In genomic region chr4:133078947-133079346, GRCm38 (mm10) we compare ENCODE assay signal across 10 mouse cellular contexts. TPM values are rescaled to one million over a fixed set of nuclear protein-coding genes. Genes with fewer than 3 reads are reported as not detected.
DNase-seq lines count a peak whose midpoint lies in the region; ATAC-seq and TF ChIP-seq lines count a peak whose summit lies in the region.
"Had no signal": no experiment of that assay in that cellular context is flagged by ENCODE, and none has a peak within 500 bp of the region (broad histone marks: within the 10 kb centered on the region; RNA-seq: fewer than 3 reads in every experiment).

No protein-coding gene starts in this region.

- no peak for TF ChIP-seq CTCF in liver, postnatal 0 days (IDR thresholded peaks at IDR 0.05; ENCODE audit: low read depth)

- H3K4me2 ChIP-seq in liver, embryonic 11.5 days: peak overlapping the region; percentile 1; the same call in 1 of the 2 replicates
- H3K4me2 ChIP-seq in liver, postnatal 0 days (ENCODE audit: low read depth, low read length): no peak overlapping the region
- H3K4me2 ChIP-seq in stomach, embryonic 14.5 days (replicated peaks; ENCODE audit: low read depth, low read length): no peak overlapping the region

- ATAC-seq in liver, embryonic 11.5 days (replicated peaks; ENCODE audit: low FRiP score): no peak
- ATAC-seq in liver, postnatal 0 days: no peak
- ATAC-seq in inflammation-experienced regulatory T-cells, adult 6 months: peak; percentile 88
- no peak for ATAC-seq in stomach, embryonic 14.5 days (ENCODE audit: insufficient number of reproducible peaks, insufficient read depth, low FRiP score, low read depth)
- no peak for ATAC-seq in erythroblast, adult 5-6 weeks (replicated peaks; ENCODE audit: low FRiP score, poor library complexity, severe bottlenecking)

- no peak overlapping the region for H3K4me3 ChIP-seq in liver, embryonic 11.5 days (ENCODE audit: low read depth, low read length)
- H3K4me3 ChIP-seq in liver, postnatal 0 days (ENCODE audit: low read depth, low read length): no peak overlapping the region
- H3K4me3 ChIP-seq in stomach, embryonic 14.5 days (ENCODE audit: low read depth, low read length): no peak overlapping the region

- no peak for TF ChIP-seq EP300 in liver, postnatal 0 days (IDR thresholded peaks at IDR 0.05; ENCODE audit: low read depth)

- DNase-seq in liver, embryonic 11.5 days (ENCODE audit: low spot score): no peak
- no peak for DNase-seq in liver, postnatal 0 days
- DNase-seq in R1 (ENCODE audit: low read depth, low spot score): peak; percentile 71
- no peak for DNase-seq in gastrocnemius, postnatal 4 days (ENCODE audit: low spot score in 2 of 2)
- no peak for DNase-seq in c-Kit-positive CD71-positive TER-119-positive erythroid progenitor cells, embryonic 14.5 days (ENCODE audit: low spot score)
- DNase-seq: cerebellum, adult 11-12 months; lung, adult 18-20 months had no signal

- H3K36me3 ChIP-seq in liver, embryonic 11.5 days (ENCODE audit: control insufficient read depth, insufficient read depth, low read length): peaks cover 2% of the 10 kb centered on the region; the same call in 1 of the 2 replicates
- H3K36me3 ChIP-seq in liver, postnatal 0 days (replicated peaks; ENCODE audit: insufficient read depth, low read length): peaks cover 8% of the 10 kb centered on the region; the same call in 1 of the 2 replicates
- H3K36me3 ChIP-seq in stomach, embryonic 14.5 days (ENCODE audit: control insufficient read depth, insufficient read depth, low read length): peaks cover 30% of the 10 kb centered on the region

- H3K27ac ChIP-seq in liver, embryonic 11.5 days (ENCODE audit: low read depth, low read length): peak overlapping the region; percentile 20
- no peak overlapping the region for H3K27ac ChIP-seq in liver, postnatal 0 days (ENCODE audit: low read depth)
- 0 out of 2 replicates have a peak overlapping the region, but pooled peaks have one; percentile 49 for H3K27ac ChIP-seq in stomach, embryonic 14.5 days (ENCODE audit: low read length)

- H3K4me1 ChIP-seq in liver, embryonic 11.5 days (replicated peaks; ENCODE audit: control insufficient read depth, insufficient read depth, low read length): peaks cover 48% of the 10 kb centered on the region
- H3K4me1 ChIP-seq in liver, postnatal 0 days (ENCODE audit: insufficient read depth): peaks cover 10% of the 10 kb centered on the region
- peaks cover 21% of the 10 kb centered on the region for H3K4me1 ChIP-seq in stomach, embryonic 14.5 days (ENCODE audit: control insufficient read depth, insufficient read depth, low read length)

- no peak overlapping the region for H3K9ac ChIP-seq in liver, embryonic 11.5 days (ENCODE audit: low read depth, low read length)
- no peak overlapping the region for H3K9ac ChIP-seq in liver, postnatal 0 days (replicated peaks)
- H3K9ac ChIP-seq in stomach, embryonic 14.5 days (replicated peaks; ENCODE audit: low read depth, low read length): no peak overlapping the region

- no peaks in the 10 kb centered on the region for H3K9me3 ChIP-seq in liver, embryonic 11.5 days (ENCODE audit: control insufficient read depth, low read length)
- H3K9me3 ChIP-seq in liver, postnatal 0 days (ENCODE audit: low read length): no peaks in the 10 kb centered on the region
- H3K9me3 ChIP-seq in stomach, embryonic 14.5 days (ENCODE audit: control insufficient read depth, low read depth, low read length): no peaks in the 10 kb centered on the region

- WGBS in liver, embryonic 11.5 days: 43% methylated on average over 5 of the region's 5 CpGs
- 59% methylated on average over 5 of the region's 5 CpGs for WGBS in liver, postnatal 0 days (ENCODE audit: insufficient replicate concordance)
- WGBS in stomach, embryonic 14.5 days: 38% methylated on average over 5 of the region's 5 CpGs

- no peaks in the 10 kb centered on the region for H3K27me3 ChIP-seq in liver, embryonic 11.5 days (replicated peaks; ENCODE audit: control insufficient read depth, insufficient read depth, low read length)
- no peaks in the 10 kb centered on the region for H3K27me3 ChIP-seq in liver, postnatal 0 days (ENCODE audit: insufficient read depth, low read length)
- H3K27me3 ChIP-seq in stomach, embryonic 14.5 days (ENCODE audit: control insufficient read depth, insufficient read depth, low read length): no peaks in the 10 kb centered on the region

RNA-seq across cellular contexts. Expression of gene Wasf2, which starts 51.4 kb away (rescaled TPM):
- 32.1 and 42.2 TPM in 2 replicates for polyA plus RNA-seq in liver, embryonic 11.5 days (2014; fragmentation: Nextera tagmentation; extraction: Ambion mirVana)
- 35.8 and 43.1 TPM in 2 replicates for polyA plus RNA-seq in liver, postnatal 0 days (2015; fragmentation: Nextera tagmentation; extraction: Ambion mirVana)
- polyA plus RNA-seq in inflammation-experienced regulatory T-cells, adult 6 months (2017; shearing (Covaris generic)): 100 to 1,000 TPM in 1 of 3 experiments, 10 to 100 TPM in 2; 70.4 to 110 (median 79.7) TPM
- 120 and 124 TPM in 2 replicates for polyA plus RNA-seq in stomach, embryonic 14.5 days (2014; fragmentation: Nextera tagmentation; extraction: Ambion mirVana)
- 49.6 and 78.6 TPM in 2 replicates for total RNA-seq in erythroblast, adult 5-6 weeks (2015; ENCODE audit: low replicate concordance)
- total RNA-seq in erythroblast, adult 5-6 weeks (2017; ENCODE audit: low replicate concordance): 40.3 and 58.8 TPM in 2 replicates
- 100 to 1,000 TPM; 110 TPM for total RNA-seq in gastrocnemius, postnatal 4 days (2021)
